Mouse (Mus musculus) E14TG2a.4 (cell line): ENCODE data around the gene Pid1.

Experiments
- H3K27me3 ChIP-seq: 2 replicates; pipeline ENCODE4 v1.6.1; 2014; ENCODE audit warnings: low read length, control low read depth; ENCODE audit not compliant: insufficient read depth
- H3K36me3 ChIP-seq: 2 replicates; pipeline ENCODE4 v1.6.1; 2014; ENCODE audit warnings: low read length, control low read depth; ENCODE audit not compliant: insufficient read depth
- H3K4me1 ChIP-seq: replicated peaks from 2 replicates; pipeline ENCODE4 v1.6.1; 2014; ENCODE audit warnings: low read depth, low read length, control low read depth
- H3K4me3 ChIP-seq: replicated peaks from 2 replicates; pipeline ENCODE4 v1.5.1; 2014; ENCODE audit warnings: mild to moderate bottlenecking, low read length
- H3K9me3 ChIP-seq: 2 replicates; pipeline ENCODE4 v1.6.1; 2014; ENCODE audit warnings: low read length, control low read depth
- CTCF ChIP-seq: conservative IDR thresholded peaks from 2 replicates; pipeline ENCODE4 v1.5.1; 2014; ENCODE audit warnings: low read length
- NANOG ChIP-seq: IDR thresholded peaks from 2 replicates; pipeline ENCODE4 v1.6.1; 2014; ENCODE audit warnings: borderline replicate concordance, low read length, mixed read lengths
- POU5F1 ChIP-seq: IDR thresholded peaks from 2 replicates; pipeline ENCODE4 v1.6.1; 2014; ENCODE audit warnings: low read length, borderline replicate concordance

The Pid1 gene

DNA sequence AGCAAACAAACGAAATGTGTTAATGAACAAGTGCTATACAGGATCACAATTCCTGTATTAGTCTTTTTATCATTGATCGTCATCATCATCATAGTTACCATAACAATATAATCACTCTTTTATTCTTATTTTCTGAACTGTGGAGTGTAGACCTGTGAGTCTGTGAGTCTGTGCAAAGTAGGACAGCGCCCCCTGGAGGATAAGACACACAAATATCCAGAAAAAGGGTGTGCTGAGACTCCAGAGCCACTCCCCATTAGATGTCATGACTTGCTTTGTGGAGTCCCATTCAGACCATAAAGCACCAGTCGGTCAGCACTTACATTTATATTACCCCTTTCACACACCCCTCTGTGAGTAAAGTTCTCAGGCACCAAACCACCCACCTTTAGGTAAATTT lies 210.0 kb downstream of the Pid1 start:
- Histone ChIP-seq H3K9me3 (no peaks in the 10 kb centered on the region), H3K4me3 (no peak overlapping the region), H3K36me3 (no peaks in the 10 kb centered on the region), H3K4me1 (peaks cover 4% of the 10 kb centered on the region; the same call in 1 of the 2 replicates), H3K27me3 (no peaks in the 10 kb centered on the region)
- TF ChIP-seq POU5F1: no peak
- TF ChIP-seq CTCF: peak; percentile 56
- no peak for TF ChIP-seq NANOG

DNA sequence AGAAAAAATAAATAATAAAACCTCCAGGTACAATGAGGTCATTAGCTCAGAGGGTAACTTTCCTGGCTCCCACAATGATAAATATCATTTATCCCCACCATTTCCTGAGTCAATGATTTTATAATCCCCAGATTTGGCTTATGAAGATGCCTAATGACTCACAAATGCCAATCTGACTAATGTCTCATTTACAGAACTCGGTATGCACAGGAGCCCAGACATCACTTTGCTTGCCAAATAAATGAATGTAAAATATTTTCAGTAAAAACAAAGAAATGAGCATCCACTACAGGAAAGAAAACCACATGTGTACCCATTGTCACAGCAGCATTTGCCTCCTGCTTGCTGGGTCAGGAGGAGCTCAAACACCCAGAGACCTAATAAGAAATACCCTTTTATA lies 222.4 kb downstream of the Pid1 start:
- H3K9me3 ChIP-seq: no peaks in the 10 kb centered on the region
- H3K4me3 ChIP-seq: no peak overlapping the region
- no peaks in the 10 kb centered on the region for H3K27me3 ChIP-seq
- H3K36me3 ChIP-seq: no peaks in the 10 kb centered on the region
- H3K4me1 ChIP-seq: no peaks in the 10 kb centered on the region
- no peak for TF ChIP-seq POU5F1
- no peak for TF ChIP-seq CTCF
- no peak for TF ChIP-seq NANOG

DNA sequence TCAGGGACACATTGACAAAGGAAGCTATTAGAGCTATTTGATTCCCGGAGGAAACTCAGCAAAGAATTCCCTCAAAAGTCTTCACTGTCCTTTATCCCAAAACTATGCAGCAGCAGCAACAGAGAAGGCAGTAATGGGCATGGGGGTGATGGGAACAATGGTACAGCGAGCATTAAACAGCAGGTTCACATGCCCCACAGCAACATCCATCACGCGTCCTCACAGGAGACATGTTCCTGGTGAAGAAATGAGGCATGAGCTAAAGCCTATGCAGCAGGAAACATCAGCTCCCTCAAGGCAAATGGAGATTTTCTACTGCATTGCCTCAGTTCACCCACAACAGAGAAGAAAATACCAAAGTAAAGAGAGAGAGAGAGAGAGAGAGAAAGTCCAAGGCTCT lies 231.5 kb downstream of the Pid1 start:
- no peak for TF ChIP-seq NANOG
- no peak for TF ChIP-seq POU5F1
- no peak for TF ChIP-seq CTCF
- Histone ChIP-seq H3K36me3 (no peaks in the 10 kb centered on the region), H3K27me3 (no peaks in the 10 kb centered on the region), H3K4me3 (no peak overlapping the region), H3K9me3 (no peaks in the 10 kb centered on the region), H3K4me1 (no peaks in the 10 kb centered on the region)

DNA sequence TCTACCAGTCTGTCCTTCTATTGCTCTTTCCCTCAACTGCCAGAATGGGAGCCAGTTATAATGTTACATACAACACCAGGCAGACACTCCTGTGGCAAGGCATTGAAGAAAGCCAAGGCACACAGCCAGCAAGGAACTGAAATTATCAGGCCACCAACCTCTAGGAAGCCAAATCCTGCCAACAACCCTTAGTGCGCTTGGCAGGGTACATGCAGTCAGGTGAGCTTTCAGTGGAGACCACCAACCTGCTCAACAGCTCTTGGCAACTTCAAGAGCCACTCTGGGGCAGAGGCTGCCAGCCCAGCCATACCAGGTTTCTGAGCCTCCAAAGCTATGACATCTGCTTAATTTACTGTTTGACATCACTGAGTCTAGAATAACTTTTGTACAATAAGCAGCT lies 232.2 kb downstream of the Pid1 start:
- H3K4me3 ChIP-seq: no peak overlapping the region
- TF ChIP-seq CTCF (no peak), NANOG (no peak), POU5F1 (no peak)
- H3K4me1 ChIP-seq: no peaks in the 10 kb centered on the region
- no peaks in the 10 kb centered on the region for H3K27me3 ChIP-seq
- no peaks in the 10 kb centered on the region for H3K9me3 ChIP-seq
- no peaks in the 10 kb centered on the region for H3K36me3 ChIP-seq

- Histone ChIP-seq H3K9me3 (no peaks in the 10 kb centered on the region), H3K27me3 (no peaks in the 10 kb centered on the region), H3K36me3 (no peaks in the 10 kb centered on the region), H3K4me3 (no peak overlapping the region), H3K4me1 (no peaks in the 10 kb centered on the region)
- TF ChIP-seq CTCF (no peak; the same call in 1 of the 2 replicates), POU5F1 (no peak), NANOG (no peak)
Observed at GRCm38 (mm10) chr1:84128510-84128909, 235.5 kb downstream of the Pid1 start.

GRCm38 (mm10) chr1:84119306-84119705 lies 244.7 kb downstream of the Pid1 start:
- H3K4me3 ChIP-seq: no peak overlapping the region
- no peaks in the 10 kb centered on the region for H3K9me3 ChIP-seq
- no peaks in the 10 kb centered on the region for H3K4me1 ChIP-seq
- H3K27me3 ChIP-seq: no peaks in the 10 kb centered on the region
- no peaks in the 10 kb centered on the region for H3K36me3 ChIP-seq
- TF ChIP-seq NANOG (no peak), POU5F1 (no peak), CTCF (no peak)

DNA sequence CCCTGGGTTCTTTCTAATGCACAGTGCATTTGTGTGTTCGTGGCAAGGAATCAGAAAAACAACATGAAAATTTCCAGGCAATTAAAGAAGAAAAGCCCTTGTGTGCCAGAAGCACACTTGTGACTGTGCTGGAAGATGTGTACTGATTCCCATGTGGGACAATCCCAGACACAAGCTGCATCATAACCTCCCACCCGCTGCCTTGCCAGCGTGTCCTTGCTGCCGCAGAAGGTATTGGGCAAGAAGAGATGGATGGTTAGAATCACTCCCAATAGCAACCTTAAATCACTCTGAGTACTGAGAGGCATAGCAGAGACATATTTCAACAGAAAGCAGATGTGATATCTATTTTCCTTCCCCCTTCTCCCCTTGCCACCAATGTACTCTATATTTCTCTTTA lies 257.2 kb downstream of the Pid1 start:
- TF ChIP-seq NANOG (no peak), CTCF (no peak), POU5F1 (no peak)
- H3K4me1 ChIP-seq: no peaks in the 10 kb centered on the region
- no peaks in the 10 kb centered on the region for H3K9me3 ChIP-seq
- H3K36me3 ChIP-seq: no peaks in the 10 kb centered on the region
- H3K27me3 ChIP-seq: no peaks in the 10 kb centered on the region
- no peak overlapping the region for H3K4me3 ChIP-seq

DNA sequence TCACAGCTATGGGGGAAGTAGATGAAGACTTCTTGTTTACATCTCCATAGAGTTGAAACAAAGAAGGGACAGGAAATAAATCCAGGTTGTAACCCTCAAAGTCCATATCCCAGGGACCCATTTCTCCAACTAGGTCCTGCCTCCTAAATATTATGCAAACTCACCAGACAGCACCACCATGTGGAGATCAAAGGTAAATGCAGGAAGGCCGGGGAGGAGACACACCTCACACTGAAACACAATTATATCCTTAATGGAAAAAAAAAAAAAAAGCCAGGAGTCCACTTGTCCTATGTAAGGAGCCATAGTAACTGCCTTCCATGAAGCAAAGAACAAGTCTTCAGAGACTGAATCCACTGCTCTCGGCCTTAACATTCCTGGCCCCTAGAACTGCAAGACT lies 261.9 kb downstream of the Pid1 start:
- H3K27me3 ChIP-seq: no peaks in the 10 kb centered on the region
- TF ChIP-seq POU5F1: no peak
- TF ChIP-seq CTCF: peak; percentile 78
- no peaks in the 10 kb centered on the region for H3K9me3 ChIP-seq

GRCm38 (mm10) chr1:84097398-84097797 lies 266.6 kb downstream of the Pid1 start:
- H3K4me3 ChIP-seq: no peak overlapping the region
- no peaks in the 10 kb centered on the region for H3K36me3 ChIP-seq
- no peak for TF ChIP-seq POU5F1
- no peak for TF ChIP-seq NANOG
- no peak for TF ChIP-seq CTCF

More for the DNA sequence above, 261.9 kb downstream of the Pid1 start:
- Histone ChIP-seq H3K4me3 (no peak overlapping the region), H3K4me1 (no peaks in the 10 kb centered on the region), H3K36me3 (no peaks in the 10 kb centered on the region)

More at GRCm38 (mm10) chr1:84097398-84097797, 266.6 kb downstream of the Pid1 start:
- no peaks in the 10 kb centered on the region for H3K4me1 ChIP-seq
- no peaks in the 10 kb centered on the region for H3K27me3 ChIP-seq
- no peaks in the 10 kb centered on the region for H3K9me3 ChIP-seq
